Mouse (Mus musculus) adrenal gland, postnatal 14 days (tissue): ENCODE measurements at regions not wholly inside any gene's neighbourhood (a gene's known extent, or its start where the extent isn't known, plus 50 kb on each side); places are given as distances from the start of the nearest gene placed in this dataset.

Source experiments
- DNase-seq: peaks from one replicate; pipeline ENCODE4 v3.0.0; 2021; ENCODE audit warnings: mixed read lengths

- no peak for DNase-seq
Observed at GRCm38 (mm10) chr2:45351529-45352133, 234.4 kb upstream of the Zeb2 start.

- DNase-seq: no peak
Observed at GRCm38 (mm10) chr2:45346358-45346757, 229.2 kb upstream of the Zeb2 start.

DNA sequence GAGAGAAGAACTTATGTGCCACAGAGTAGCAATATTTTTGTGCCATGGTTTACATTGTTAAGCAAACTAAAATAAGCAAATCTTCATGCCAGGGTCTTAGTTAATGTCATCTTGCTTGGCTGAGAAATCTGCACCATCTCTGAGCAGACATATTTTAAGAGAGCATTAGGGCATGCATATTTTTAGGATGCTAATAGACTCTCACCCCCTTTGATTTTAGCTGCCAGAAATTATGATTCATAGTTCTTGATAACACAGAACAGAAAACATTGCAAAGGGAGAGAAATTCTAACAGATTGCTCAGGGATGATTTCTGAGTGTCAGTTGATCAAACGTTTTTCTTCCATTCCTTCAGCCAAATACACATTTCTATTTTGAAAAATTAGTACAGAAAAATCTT is 222.7 kb upstream of the Zeb2 start:
- no peak for DNase-seq

- DNase-seq: no peak
Observed at GRCm38 (mm10) chr2:45338809-45339208, 221.6 kb upstream of the Zeb2 start.

DNA sequence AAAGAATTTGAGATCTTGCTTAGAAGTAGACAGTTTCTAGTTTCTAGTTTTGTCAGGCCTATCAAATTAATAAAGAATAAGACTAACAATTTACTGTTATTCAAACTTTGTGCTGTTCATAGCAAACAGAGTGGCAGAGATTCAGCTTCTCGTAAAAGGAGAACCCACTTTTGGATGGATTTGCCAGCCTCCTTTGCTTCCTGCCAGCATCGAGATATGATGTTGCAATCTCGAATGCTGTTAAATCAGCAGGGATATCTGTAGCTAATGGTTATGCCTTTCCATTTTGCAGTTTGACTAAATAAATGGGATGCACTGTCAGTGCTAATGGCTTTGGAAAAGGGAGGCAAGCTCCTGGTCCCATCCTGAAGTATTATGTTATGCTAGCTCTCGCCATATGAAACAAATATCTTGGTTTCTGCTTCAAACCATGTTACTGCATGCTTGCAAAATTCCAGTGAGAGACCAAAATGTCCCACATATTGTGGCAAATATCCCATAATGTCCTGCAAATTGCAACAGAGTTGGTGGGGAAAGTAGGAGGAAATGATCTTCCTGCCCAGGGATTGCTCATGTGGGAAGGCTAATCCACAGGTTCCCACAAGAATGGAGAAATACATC is 199.9 kb upstream of the Zeb2 start:
- DNase-seq: peak; percentile 19

DNA sequence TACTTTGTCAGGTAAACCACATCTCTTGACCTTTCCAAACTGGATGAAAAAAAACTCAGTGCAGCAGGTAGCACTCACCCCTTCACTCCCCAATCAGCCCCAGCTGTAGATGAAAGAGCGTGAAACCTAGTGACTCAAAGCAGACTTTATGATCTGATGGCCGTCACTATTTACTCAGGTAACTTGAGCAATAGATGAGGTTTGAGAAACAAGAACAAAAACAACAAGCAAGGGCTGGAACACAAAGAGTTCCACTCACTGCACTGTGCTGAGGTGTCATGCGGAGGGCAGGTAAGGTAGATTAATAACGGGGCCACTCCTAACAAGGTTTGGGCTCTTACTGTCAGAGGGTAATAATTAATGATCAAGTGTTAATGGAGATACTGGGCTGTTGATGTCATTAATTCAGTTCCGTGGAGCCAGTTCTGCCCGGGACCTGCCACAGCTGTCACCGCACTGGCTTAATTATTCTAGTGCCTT is 170.4 kb upstream of the Zeb2 start:
- no peak for DNase-seq

GRCm38 (mm10) chr2:45283811-45284210 is 166.6 kb upstream of the Zeb2 start:
- DNase-seq: no peak

GRCm38 (mm10) chr2:45279490-45279889 is 162.3 kb upstream of the Zeb2 start:
- DNase-seq: peak; percentile 44

GRCm38 (mm10) chr2:45277602-45278001 is 160.4 kb upstream of the Zeb2 start:
- no peak for DNase-seq

GRCm38 (mm10) chr2:45276703-45277102 is 159.5 kb upstream of the Zeb2 start:
- DNase-seq: no peak

- DNase-seq: no peak
Observed at GRCm38 (mm10) chr2:45270035-45270434, 152.8 kb upstream of the Zeb2 start.

DNA sequence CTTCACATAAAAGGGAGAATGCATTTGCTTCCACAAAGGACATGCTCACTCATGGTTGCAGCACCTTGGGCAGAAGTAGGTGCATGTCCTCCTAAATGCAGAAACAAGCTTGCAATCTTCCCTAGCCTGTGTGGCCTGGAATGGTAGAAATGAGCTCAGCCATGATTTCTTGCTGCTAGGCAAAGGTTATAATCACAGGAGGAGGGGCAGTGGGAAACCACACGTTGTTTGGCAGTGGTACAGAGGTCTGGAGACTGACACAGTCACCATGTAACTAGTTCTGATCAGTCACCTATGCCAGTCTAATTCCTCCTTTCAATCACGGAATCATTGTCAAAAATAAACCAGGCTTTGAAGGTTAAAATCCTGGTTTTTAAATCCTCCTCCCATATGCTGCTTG is 148.6 kb upstream of the Zeb2 start:
- no peak for DNase-seq

DNA sequence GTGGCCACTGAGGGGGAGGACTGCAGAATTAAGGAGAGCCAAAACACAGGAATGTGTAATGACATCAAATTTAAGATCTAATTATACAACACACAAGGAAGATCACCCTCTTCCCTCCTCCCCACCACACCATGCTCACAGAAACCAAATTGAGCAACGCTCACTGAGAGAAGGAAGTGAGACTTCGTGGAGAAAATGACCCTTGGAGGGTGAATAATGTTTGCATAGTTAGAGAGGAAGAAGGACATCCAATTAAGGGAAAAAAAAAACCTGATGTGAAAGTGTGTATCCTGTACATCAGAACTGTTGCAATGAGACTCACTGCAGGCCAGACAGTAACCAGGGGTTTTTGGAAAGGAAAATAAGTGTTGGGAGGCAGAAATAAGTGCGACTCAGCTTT is 144.8 kb upstream of the Zeb2 start:
- no peak for DNase-seq

DNA sequence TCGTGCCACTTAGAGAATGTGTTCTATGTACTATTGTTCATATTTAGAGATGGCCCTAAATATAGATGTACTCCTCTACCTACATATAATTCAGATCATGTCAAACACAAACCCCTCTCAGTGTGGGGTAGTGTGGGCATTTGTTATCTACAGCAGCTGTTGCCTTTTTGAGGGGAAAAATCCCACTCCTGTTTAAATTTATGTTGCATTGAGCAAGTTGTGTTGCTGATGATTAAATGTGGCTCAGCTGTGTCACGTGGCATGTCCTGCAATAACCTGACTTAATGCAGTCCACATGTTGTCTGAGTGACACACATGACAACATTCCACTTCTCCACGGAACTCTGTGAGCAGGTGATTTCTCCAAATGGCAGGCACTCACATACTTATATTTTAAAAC is 141.7 kb upstream of the Zeb2 start:
- DNase-seq: no peak

GRCm38 (mm10) chr2:45256373-45256772 is 139.2 kb upstream of the Zeb2 start:
- DNase-seq: no peak

GRCm38 (mm10) chr2:45253936-45254335 is 136.7 kb upstream of the Zeb2 start:
- no peak for DNase-seq

DNA sequence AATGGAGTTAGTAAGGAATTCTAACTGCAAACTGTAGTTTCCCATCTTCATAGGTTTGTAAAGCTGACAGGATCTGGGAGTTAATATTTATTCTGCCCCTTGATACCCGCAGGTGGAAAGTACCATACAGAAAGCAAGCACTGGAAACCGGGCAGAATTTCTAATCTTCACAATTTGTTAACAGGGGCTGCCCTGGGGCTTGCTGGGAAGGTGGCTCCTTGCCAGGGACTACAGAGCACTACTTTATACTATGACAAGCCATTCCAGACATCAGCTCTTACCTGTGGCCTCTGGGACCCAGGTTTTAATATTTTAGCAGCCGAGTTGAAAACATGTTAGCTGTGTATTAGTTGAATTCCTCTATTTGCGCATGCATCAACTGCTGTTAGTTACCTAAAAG is 135.1 kb upstream of the Zeb2 start:
- DNase-seq: no peak

DNA sequence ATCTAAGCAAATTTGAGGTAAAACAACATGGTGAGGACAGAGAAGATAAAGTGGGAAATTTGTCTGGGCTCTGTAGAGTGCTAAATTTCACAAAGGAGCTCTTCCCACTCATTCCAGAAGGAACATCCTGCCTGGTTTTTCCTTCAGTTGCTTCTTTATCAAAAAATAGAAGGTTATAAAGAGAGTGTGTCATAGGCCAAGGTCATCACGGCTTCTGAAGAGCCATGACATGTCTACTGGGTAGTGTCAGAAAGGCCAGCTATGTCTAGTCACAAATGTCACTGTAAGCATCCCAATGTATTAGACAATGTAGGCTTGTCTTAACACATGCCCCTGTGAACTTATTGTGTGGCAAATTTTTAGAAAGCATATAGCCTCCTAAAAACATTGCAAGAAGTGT is 132.5 kb upstream of the Zeb2 start:
- DNase-seq: peak; percentile 15

- no peak for DNase-seq
Observed at GRCm38 (mm10) chr2:45246061-45246945, 129.1 kb upstream of the Zeb2 start.

GRCm38 (mm10) chr2:45245506-45245905 is 128.3 kb upstream of the Zeb2 start:
- DNase-seq: no peak

DNA sequence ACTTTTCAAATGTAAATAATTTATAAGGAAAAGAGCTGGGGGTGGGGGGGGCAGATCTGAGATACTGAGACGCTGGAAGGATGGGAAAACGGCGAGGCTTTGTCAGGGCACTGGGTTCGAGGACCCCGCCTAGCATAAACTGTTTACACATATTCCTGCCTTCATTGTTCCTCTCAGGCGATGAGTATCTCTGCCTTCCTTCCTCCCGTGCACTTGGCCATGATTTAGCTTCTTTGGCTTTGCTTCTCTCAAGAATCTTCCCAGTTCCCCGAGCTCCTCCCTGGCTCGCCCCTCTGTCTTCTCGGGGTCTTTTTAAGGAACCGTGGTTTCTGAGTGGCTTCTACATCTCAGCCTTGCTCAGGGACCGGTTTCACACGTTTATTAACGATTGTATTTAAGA is 127.3 kb upstream of the Zeb2 start:
- DNase-seq: no peak

GRCm38 (mm10) chr2:45239501-45240292 is 122.5 kb upstream of the Zeb2 start:
- DNase-seq: no peak

DNA sequence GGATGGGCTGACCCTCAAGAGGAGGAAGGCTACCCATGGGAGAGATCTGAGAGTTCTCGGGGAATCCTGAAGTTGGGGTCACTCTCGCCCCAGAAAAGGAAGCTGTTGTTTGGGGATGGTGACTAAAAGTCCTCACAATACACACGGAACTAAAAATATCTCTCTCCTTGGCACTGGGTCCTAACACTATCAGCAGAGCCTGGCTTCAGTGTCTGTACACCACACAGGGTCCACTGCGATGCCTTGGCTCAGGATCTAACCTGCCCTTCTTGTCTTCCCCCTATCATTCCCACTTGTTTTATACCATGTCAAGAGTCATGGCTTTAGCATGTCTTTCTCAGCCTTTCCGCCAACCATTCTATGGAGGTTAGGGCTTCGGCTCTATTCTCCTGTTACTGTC is 121.8 kb upstream of the Zeb2 start:
- no peak for DNase-seq
